Mouse (Mus musculus) stomach, embryonic 16.5 days (tissue): Measurements from ENCODE around the gene Rgp1. TPM values are rescaled to one million over a fixed set of nuclear protein-coding genes. Genes with fewer than 3 reads are reported as not detected.
"Not testable (repeated sequence)": the region's sequence is repeated elsewhere in the genome, so short reads cannot be mapped to it uniquely, and the experiment has no call there.

Experiments used
- ATAC-seq: fragments of 200-750 bp; cut with Nextera tagmentation; 2 replicates; pipeline ENCODE4 v1.8.0; 2017; ENCODE audit warnings: moderate number of reproducible peaks, moderate TSS enrichment; ENCODE audit not compliant: insufficient read depth, low FRiP score
- H3K27ac ChIP-seq: fragments of 300-500 bp; sonication (generic); 2 replicates; pipeline ENCODE4 v1.5.1; 2014; ENCODE audit warnings: low read length
- H3K27me3 ChIP-seq: fragments of 300-500 bp; sonication (generic); 2 replicates; pipeline ENCODE4 v1.6.1; 2014; ENCODE audit warnings: low read length, control low read depth, mixed read lengths; ENCODE audit not compliant: control insufficient read depth, insufficient read depth
- H3K36me3 ChIP-seq: fragments of 300-500 bp; sonication (generic); 2 replicates; pipeline ENCODE4 v1.6.1; 2014; ENCODE audit warnings: low read length; ENCODE audit not compliant: control insufficient read depth, insufficient read depth
- H3K4me1 ChIP-seq: fragments of 300-500 bp; sonication (generic); 2 replicates; pipeline ENCODE4 v1.6.1; 2014; ENCODE audit warnings: low read length, control low read depth, mixed read lengths; ENCODE audit not compliant: control insufficient read depth, insufficient read depth
- H3K4me2 ChIP-seq: fragments of 300-500 bp; sonication (generic); 2 replicates; pipeline ENCODE4 v1.6.1; 2014; ENCODE audit warnings: low read depth, low read length, mixed read lengths
- H3K4me3 ChIP-seq: fragments of 300-500 bp; sonication (generic); replicated peaks from 2 replicates; pipeline ENCODE4 v1.5.1; 2014; ENCODE audit warnings: mild to moderate bottlenecking, low read length
- H3K9ac ChIP-seq: fragments of 300-500 bp; sonication (generic); 2 replicates; pipeline ENCODE4 v1.6.1; 2014; ENCODE audit warnings: low read length
- H3K9me3 ChIP-seq: fragments of 300-500 bp; sonication (generic); replicated peaks from 2 replicates; pipeline ENCODE4 v1.6.1; 2016; ENCODE audit warnings: low read length, control low read depth; ENCODE audit not compliant: control insufficient read depth
- WGBS: fragments of 180-500 bp; shearing (Covaris S2); extraction: QIAGEN DNeasy Blood & Tissue Kit; methylation state at CpG from one replicate; pipeline ENCODE4 v1.1.7; 2014; 5-methylcytosine and 5-hydroxymethylcytosine counted together
- polyA plus RNA-seq: library from polyadenylated mRNA; unstranded; fragments of >200 nt; fragmentation: Nextera tagmentation; extraction: Ambion mirVana; gene quantifications from 2 replicates; pipeline ENCODE4 v1.2.1, GENCODE M21; 2015

Rgp1 gene
- polyA plus RNA-seq, 1 experiment from 2014 or later: 37.2 TPM

DNA sequence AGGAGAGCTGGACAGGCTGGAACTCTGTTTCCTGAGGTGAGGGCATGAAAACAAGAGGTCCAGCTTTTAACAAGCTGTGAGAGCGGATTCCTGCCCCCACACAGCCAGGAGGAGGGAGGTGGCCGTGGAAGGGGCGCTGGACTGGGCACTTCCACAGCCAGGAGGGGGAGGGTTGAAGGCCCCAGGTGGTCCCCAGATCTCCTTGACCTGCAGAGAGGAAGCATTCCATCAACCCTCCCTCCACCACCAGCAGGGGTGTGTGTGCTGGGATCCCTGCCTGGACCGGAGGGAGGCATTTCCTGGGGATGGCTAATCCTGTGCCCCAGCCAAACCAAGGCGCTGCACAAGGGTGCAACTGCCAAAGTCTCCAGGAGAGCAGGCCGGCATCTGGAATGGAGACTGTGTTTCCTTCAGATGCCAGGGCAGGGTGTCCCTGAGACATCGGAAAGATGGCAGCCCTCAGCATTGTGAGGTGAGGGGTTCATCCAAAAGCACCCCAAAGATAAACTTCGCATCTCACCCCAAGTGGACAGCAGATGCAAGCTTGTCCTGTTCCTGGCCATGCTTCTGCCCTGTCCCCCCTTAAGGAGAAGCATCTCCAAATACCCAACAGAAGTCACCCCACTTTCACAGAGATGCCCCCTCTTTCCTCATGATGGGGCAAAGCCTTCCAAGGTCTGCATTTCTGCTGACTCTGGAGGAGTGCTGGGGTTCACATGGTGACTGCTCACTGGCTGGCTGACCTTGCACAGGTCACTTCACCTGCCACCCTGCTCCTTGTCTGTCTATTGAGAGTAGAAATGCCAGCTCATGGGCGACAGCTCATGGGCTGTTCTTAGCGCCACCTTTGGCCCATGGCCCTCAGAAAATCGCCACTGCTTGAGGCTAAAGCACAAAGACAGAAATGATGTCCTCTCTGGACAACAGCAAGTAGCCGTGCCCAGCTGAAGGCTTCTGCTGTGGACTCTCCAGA is 6.2 kb downstream of the Rgp1 start, which contains the start of gene Msmp:
Msmp (minus strand) TSS at position 51 of the 973 bp plus-strand sequence.
- Histone ChIP-seq H3K4me2 (no peak within 1 kb of the TSS), H3K4me3 (no peak within 1 kb of the TSS), H3K27ac (no peak within 1 kb of the TSS), H3K36me3 (peaks cover 19% of the 10 kb centered on the region), H3K27me3 (no peaks in the 10 kb centered on the region), H3K4me1 (peaks cover 4% of the 10 kb centered on the region), H3K9me3 (no peaks in the 10 kb centered on the region), H3K9ac (no peak within 1 kb of the TSS)
- 65% methylated on average over 12 of the region's 12 CpGs for WGBS
- ATAC-seq: no peak

DNA sequence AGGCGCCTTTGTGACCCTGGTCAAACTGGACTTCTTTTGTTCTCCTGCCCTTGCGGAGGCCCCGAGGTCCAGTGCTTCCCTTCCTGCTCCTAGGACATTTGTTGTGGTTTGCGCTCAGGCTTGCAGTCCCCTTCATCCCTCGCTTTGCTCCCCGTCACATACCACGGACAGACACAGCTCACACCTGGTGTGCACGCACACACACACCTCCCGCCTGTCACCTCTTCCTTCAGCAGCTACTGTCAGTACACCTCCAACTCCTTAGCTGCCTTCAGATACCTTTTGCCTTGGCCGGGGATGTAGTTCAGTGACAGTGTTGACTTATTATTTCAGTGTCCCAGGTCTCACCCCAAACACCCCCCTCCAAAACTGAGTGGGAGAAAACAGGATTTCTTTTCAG is 7.2 kb downstream of the Rgp1 start:
- no peaks in the 10 kb centered on the region for H3K27me3 ChIP-seq
- H3K9ac ChIP-seq: no peak overlapping the region
- ATAC-seq: no peak
- peaks cover 19% of the 10 kb centered on the region for H3K36me3 ChIP-seq
- H3K27ac ChIP-seq: no peak overlapping the region
- no peak overlapping the region for H3K4me3 ChIP-seq
- 48% methylated on average over 10 of the region's 10 CpGs for WGBS
- H3K4me1 ChIP-seq: no peaks in the 10 kb centered on the region
- no peaks in the 10 kb centered on the region for H3K9me3 ChIP-seq
- H3K4me2 ChIP-seq: no peak overlapping the region

DNA sequence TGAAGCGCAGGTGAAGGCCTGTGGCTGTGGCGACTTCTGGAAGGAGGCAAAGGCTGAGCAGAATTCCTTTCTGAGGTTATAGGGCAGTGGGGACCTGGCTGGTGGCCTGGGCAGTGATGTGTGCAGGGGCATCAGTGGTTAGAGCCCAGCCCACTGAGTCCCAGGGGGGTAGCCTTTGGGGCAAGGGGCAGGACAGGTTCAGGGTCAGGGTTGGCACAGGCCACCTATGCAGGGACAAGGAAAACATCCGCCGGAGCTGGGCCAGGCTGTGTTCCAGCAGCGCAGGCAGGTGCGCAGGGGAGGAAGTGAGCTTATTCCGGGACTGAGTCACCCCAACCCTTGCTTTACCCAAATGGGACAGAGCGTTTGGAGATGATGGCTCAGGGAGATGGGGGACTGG is 7.9 kb downstream of the Rgp1 start:
- no peak overlapping the region for H3K9ac ChIP-seq
- H3K9me3 ChIP-seq: no peaks in the 10 kb centered on the region
- peaks cover 13% of the 10 kb centered on the region for H3K36me3 ChIP-seq
- 71% methylated on average over 8 of the region's 8 CpGs for WGBS
- H3K4me2 ChIP-seq: no peak overlapping the region
- ATAC-seq: no peak
- H3K27me3 ChIP-seq: no peaks in the 10 kb centered on the region
- H3K4me3 ChIP-seq: no peak overlapping the region
- H3K4me1 ChIP-seq: no peaks in the 10 kb centered on the region
- H3K27ac ChIP-seq: no peak overlapping the region

DNA sequence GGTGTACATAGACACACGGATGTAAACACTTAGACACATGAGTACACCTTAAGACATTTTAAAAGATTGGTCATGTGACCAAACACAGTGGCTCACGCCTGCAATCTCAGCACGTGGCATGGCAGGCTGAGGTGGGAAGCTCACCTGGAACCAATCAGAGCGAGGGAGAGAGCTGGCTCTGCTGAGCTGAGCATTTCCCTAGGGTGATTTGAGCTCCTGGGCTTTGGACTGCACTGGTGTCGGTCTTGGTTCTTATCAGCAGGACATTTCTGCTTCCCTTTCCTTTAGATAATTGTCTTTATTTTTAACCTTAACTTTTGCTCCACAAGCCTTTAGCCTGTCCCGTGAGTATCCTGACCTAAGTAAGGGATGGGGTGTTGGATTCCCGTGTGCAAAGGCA is 9.2 kb downstream of the Rgp1 start:
- ATAC-seq: no peak
- H3K4me3 ChIP-seq: no peak overlapping the region
- H3K4me1 ChIP-seq: no peaks in the 10 kb centered on the region
- no peak overlapping the region for H3K27ac ChIP-seq
- H3K9ac ChIP-seq: no peak overlapping the region
- no peaks in the 10 kb centered on the region for H3K9me3 ChIP-seq
- H3K4me2 ChIP-seq: no peak overlapping the region
- WGBS: 49% methylated on average over 7 of the region's 7 CpGs
- no peaks in the 10 kb centered on the region for H3K27me3 ChIP-seq
- H3K36me3 ChIP-seq: peaks cover 10% of the 10 kb centered on the region; the same call in 1 of the 2 replicates

GRCm38 (mm10) chr4:43591543-43591942 is 13.0 kb downstream of the Rgp1 start:
- no peaks in the 10 kb centered on the region for H3K27me3 ChIP-seq
- no peak overlapping the region for H3K27ac ChIP-seq
- no peak overlapping the region for H3K9ac ChIP-seq
- H3K4me2 ChIP-seq: no peak overlapping the region
- no peak for ATAC-seq
- no peaks in the 10 kb centered on the region for H3K36me3 ChIP-seq
- WGBS: 62% methylated on average over 5 of the region's 5 CpGs
- H3K4me1 ChIP-seq: no peaks in the 10 kb centered on the region
- no peaks in the 10 kb centered on the region for H3K9me3 ChIP-seq
- H3K4me3 ChIP-seq: no peak overlapping the region

GRCm38 (mm10) chr4:43591961-43592360 is 13.4 kb downstream of the Rgp1 start:
- 77% methylated on average over 3 of the region's 3 CpGs for WGBS
- Histone ChIP-seq H3K4me1 (no peaks in the 10 kb centered on the region), H3K9me3 (no peaks in the 10 kb centered on the region), H3K9ac (no peak overlapping the region), H3K27ac (no peak overlapping the region), H3K36me3 (no peaks in the 10 kb centered on the region), H3K4me3 (no peak overlapping the region), H3K27me3 (no peaks in the 10 kb centered on the region), H3K4me2 (no peak overlapping the region)
- no peak for ATAC-seq

GRCm38 (mm10) chr4:43593453-43593852 is 14.9 kb downstream of the Rgp1 start:
- no peak overlapping the region for H3K4me2 ChIP-seq
- H3K4me3 ChIP-seq: no peak overlapping the region
- ATAC-seq: no peak
- H3K9ac ChIP-seq: no peak overlapping the region
- WGBS: 49% methylated on average over 3 of the region's 3 CpGs
- no peaks in the 10 kb centered on the region for H3K9me3 ChIP-seq
- H3K36me3 ChIP-seq: no peaks in the 10 kb centered on the region
- no peaks in the 10 kb centered on the region for H3K4me1 ChIP-seq
- no peaks in the 10 kb centered on the region for H3K27me3 ChIP-seq
- H3K27ac ChIP-seq: no peak overlapping the region

DNA sequence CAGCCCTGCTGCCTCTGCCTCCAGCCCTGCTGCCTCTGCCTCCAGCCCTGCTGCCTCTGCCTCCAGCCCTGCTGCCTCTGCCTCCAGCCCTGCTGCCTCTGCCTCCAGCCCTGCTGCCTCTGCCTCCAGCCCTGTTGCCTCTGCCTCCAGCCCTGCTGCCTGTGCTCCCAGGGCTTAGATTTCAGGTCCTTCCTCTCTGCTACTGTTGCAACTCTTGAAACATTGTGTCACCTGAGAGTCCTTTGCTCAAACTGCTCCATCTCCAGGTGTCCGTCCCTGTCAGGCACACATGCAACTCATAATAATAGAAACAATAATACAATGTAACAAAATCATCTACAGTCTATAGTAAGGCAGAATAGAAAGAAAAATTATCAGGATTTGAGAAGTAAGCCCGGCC is 18.1 kb downstream of the Rgp1 start:
- not testable (repeated sequence) for H3K9me3 ChIP-seq, H3K4me3 ChIP-seq, H3K9ac ChIP-seq, H3K27ac ChIP-seq, H3K36me3 ChIP-seq, H3K4me1 ChIP-seq, H3K27me3 ChIP-seq, H3K4me2 ChIP-seq, ATAC-seq
- 70% methylated on average over 2 of the region's 2 CpGs for WGBS

DNA sequence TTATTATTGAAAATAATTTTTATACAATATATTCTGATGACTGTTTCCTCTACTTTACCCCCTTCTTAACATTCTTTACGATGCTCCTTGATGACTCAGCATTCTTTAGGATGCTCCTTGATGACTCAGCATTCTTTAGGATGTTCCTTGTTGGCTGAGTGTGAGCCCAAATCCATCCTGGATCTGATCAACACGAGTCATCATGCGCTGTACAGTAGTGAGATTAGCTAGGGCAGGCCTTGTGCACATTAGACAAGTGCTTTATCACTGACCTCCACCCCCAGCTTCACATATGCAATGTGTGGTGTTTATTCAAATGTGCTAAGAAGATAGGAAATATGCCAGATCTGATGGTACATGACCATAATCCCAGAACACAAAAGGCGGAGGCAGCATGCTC is 19.7 kb downstream of the Rgp1 start:
- 81% methylated on average over 4 of the region's 4 CpGs for WGBS
- H3K4me1 ChIP-seq: no peaks in the 10 kb centered on the region
- ATAC-seq: no peak
- no peak overlapping the region for H3K9ac ChIP-seq
- H3K27ac ChIP-seq: no peak overlapping the region
- H3K27me3 ChIP-seq: no peaks in the 10 kb centered on the region
- H3K9me3 ChIP-seq: no peaks in the 10 kb centered on the region
- H3K36me3 ChIP-seq: no peaks in the 10 kb centered on the region
- no peak overlapping the region for H3K4me2 ChIP-seq
- H3K4me3 ChIP-seq: no peak overlapping the region
